ENCODE assay signal across 26 mouse cellular contexts in the genomic region with DNA sequence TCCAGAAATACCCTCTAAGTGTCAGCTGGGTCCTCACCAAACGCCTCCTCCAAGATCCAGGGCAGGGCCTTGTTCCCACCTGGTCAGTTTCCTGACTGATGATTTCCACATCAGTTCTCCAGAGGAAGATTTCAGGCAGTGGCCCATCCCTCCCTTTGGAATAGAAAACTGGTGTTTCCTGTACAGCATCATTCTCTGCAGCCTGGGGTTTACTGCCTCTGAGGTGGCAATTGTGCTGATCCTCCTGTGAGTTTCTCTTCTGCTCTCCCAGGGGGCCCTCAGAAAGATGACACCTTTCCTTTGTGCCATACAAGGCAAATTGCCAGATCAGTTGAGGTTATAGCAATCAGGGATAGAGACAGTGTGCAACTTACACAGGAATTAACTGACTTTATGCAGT. TPM values are rescaled to one million over a fixed set of nuclear protein-coding genes. Genes with fewer than 3 reads are reported as not detected.
"Had no signal": no experiment of that assay in that cellular context is flagged by ENCODE, and none has a peak within 500 bp of the region (broad histone marks: within the 10 kb centered on the region; RNA-seq: fewer than 3 reads in every experiment).

No protein-coding gene starts in this region.

- DNase-seq: gastrocnemius, adult 2 months; gastrocnemius, postnatal 10 days; gastrocnemius, postnatal 25 days; heart, adult 18-20 months; heart, postnatal 10 days; heart, postnatal 36 days; kidney, adult 11 months; kidney, adult 2 months; kidney, adult 9 months; kidney, postnatal 14 days; kidney, postnatal 36 days; liver; liver, embryonic 13.5 days; liver, postnatal 0 days had no signal

- H3K4me2 ChIP-seq: heart, embryonic 12.5 days; hindbrain, embryonic 13.5 days; hindbrain, embryonic 15.5 days; kidney, embryonic 15.5 days; limb, embryonic 12.5 days; liver, embryonic 11.5 days; liver, embryonic 13.5 days; liver, embryonic 15.5 days had no signal

- H3K9ac ChIP-seq: heart, embryonic 12.5 days; hindbrain, embryonic 13.5 days; hindbrain, embryonic 15.5 days; kidney, embryonic 15.5 days; limb, embryonic 12.5 days; liver, embryonic 13.5 days; liver, embryonic 15.5 days; liver, postnatal 0 days had no signal

- H3K27me3 ChIP-seq: heart, embryonic 12.5 days; hindbrain, embryonic 13.5 days; hindbrain, embryonic 15.5 days; kidney, embryonic 15.5 days; limb, embryonic 12.5 days; liver, embryonic 13.5 days; liver, embryonic 15.5 days had no signal

- H3K4me1 ChIP-seq: hindbrain, embryonic 13.5 days; hindbrain, embryonic 15.5 days; kidney, embryonic 15.5 days; limb, embryonic 10.5 days; limb, embryonic 12.5 days; liver, embryonic 13.5 days; liver, embryonic 15.5 days had no signal

- H3K4me3 ChIP-seq: gastrocnemius, adult 2 months; heart, embryonic 12.5 days; hindbrain, embryonic 13.5 days; hindbrain, embryonic 15.5 days; kidney, embryonic 15.5 days; left cerebral cortex, adult 2 months; limb, embryonic 10.5 days; limb, embryonic 12.5 days; liver, embryonic 13.5 days; liver, embryonic 15.5 days had no signal

- H3K27ac ChIP-seq: gastrocnemius, adult 2 months; hindbrain, embryonic 13.5 days; hindbrain, embryonic 15.5 days; hindbrain, postnatal 0 days; kidney, embryonic 15.5 days; kidney, postnatal 0 days; left cerebral cortex, adult 2 months; limb, embryonic 10.5 days; limb, embryonic 12.5 days; liver, embryonic 13.5 days; liver, embryonic 15.5 days had no signal

- H3K9me3 ChIP-seq: hindbrain, embryonic 13.5 days; hindbrain, embryonic 15.5 days; kidney, embryonic 15.5 days; limb, embryonic 10.5 days; limb, embryonic 12.5 days; liver, embryonic 13.5 days; liver, embryonic 15.5 days had no signal

- ATAC-seq: hindbrain, postnatal 0 days; intestine, embryonic 16.5 days; liver, postnatal 0 days had no signal

RNA-seq across cellular contexts. Expression of a gene that starts 48.4 kb away (rescaled TPM):
- total RNA-seq: heart, postnatal 36 days had no signal
